Mouse (Mus musculus): ENCODE results near the gene Dapk3. TPM values are rescaled to one million over a fixed set of nuclear protein-coding genes. Genes with fewer than 3 reads are reported as not detected.

Gene Dapk3
- polyA plus RNA-seq, 1 experiment, result 72.8 TPM

DNA sequence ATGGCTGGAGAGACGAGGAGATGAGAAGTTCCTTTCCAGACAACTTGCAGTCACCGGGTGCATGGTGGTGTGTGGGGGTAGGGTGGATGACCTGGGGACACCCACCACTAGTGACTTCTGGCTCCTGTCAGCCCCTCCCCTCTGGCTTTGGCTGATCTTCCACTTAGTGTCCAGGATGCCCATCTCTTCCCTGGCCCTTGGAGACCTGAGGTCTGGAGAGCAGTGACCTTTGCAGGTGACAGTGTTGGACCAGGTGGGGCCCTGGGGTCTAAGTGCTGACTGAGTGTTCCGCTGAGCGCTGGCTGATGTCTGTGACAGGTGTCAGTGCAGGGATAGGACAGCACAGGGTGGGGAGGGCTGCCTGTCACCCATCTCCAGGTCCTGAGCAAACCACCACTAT lies 12.5 kb downstream of the Dapk3 start:
- Histone ChIP-seq H3ac (ENCODE audit: control insufficient read depth, insufficient read length, low read depth) (no peak overlapping the region), H3K79me3 (ENCODE audit: low read depth) (no peaks in the 10 kb centered on the region), H3K36me3 (ENCODE audit: control insufficient read depth, insufficient read depth) (peaks cover 14% of the 10 kb centered on the region), H3K27me3 (ENCODE audit: control insufficient read depth, insufficient read depth, insufficient read length) (peaks cover 2% of the 10 kb centered on the region), H3K4me3 (ENCODE audit: insufficient read depth, poor library complexity, severe bottlenecking) (no peak overlapping the region), H3K79me2 (ENCODE audit: control insufficient read depth, insufficient read depth) (no peaks in the 10 kb centered on the region)
- no peak for TF ChIP-seq FOSL1 (IDR thresholded peaks at IDR 0.05; ENCODE audit: insufficient read depth, low read length, poor library complexity, severe bottlenecking)
- TF ChIP-seq MAX (IDR thresholded peaks at IDR 0.05), result no peak
- no peak for TF ChIP-seq MYOD1 (IDR thresholded peaks at IDR 0.05; ENCODE audit: control insufficient read depth, insufficient read length, low read depth)
- no peak for TF ChIP-seq USF1 (IDR thresholded peaks at IDR 0.05; ENCODE audit: low read depth)
- TF ChIP-seq CTCF (IDR thresholded peaks at IDR 0.05; ENCODE audit: control insufficient read depth, insufficient read depth, insufficient read length), result no peak
- no peak for TF ChIP-seq CEBPB (IDR thresholded peaks at IDR 0.05; ENCODE audit: low read depth)
- no peak for TF ChIP-seq MYOG (IDR thresholded peaks at IDR 0.05; ENCODE audit: control insufficient read depth, extremely low read depth, insufficient read length)

- Histone ChIP-seq H3K27me3 (ENCODE audit: control insufficient read depth, insufficient read depth, insufficient read length) (peaks cover 4% of the 10 kb centered on the region), H3K4me3 (ENCODE audit: insufficient read depth, poor library complexity, severe bottlenecking) (no peak overlapping the region)
- no peak for TF ChIP-seq MAX (IDR thresholded peaks at IDR 0.05)
- TF ChIP-seq CEBPB (IDR thresholded peaks at IDR 0.05; ENCODE audit: low read depth), result no peak
- no peak for TF ChIP-seq USF1 (IDR thresholded peaks at IDR 0.05; ENCODE audit: low read depth)
- TF ChIP-seq MYOD1 (IDR thresholded peaks at IDR 0.05; ENCODE audit: control insufficient read depth, insufficient read length, low read depth), result no peak
- TF ChIP-seq FOSL1 (IDR thresholded peaks at IDR 0.05; ENCODE audit: insufficient read depth, low read length, poor library complexity, severe bottlenecking), result no peak
- TF ChIP-seq MYOG (IDR thresholded peaks at IDR 0.05; ENCODE audit: control insufficient read depth, extremely low read depth, insufficient read length), result no peak
- no peak for TF ChIP-seq CTCF (IDR thresholded peaks at IDR 0.05; ENCODE audit: control insufficient read depth, insufficient read depth, insufficient read length)
Observed at GRCm38 (mm10) chr10:81196470-81197065, 13.8 kb downstream of the Dapk3 start.

GRCm38 (mm10) chr10:81197305-81197704 lies 14.5 kb downstream of the Dapk3 start:
- TF ChIP-seq USF1 (IDR thresholded peaks at IDR 0.05; ENCODE audit: low read depth), result no peak
- TF ChIP-seq MYOG (IDR thresholded peaks at IDR 0.05; ENCODE audit: control insufficient read depth, extremely low read depth, insufficient read length), result no peak
- TF ChIP-seq MYOD1 (IDR thresholded peaks at IDR 0.05; ENCODE audit: control insufficient read depth, insufficient read length, low read depth), result no peak
- TF ChIP-seq FOSL1 (IDR thresholded peaks at IDR 0.05; ENCODE audit: insufficient read depth, low read length, poor library complexity, severe bottlenecking), result no peak
- no peak for TF ChIP-seq MAX (IDR thresholded peaks at IDR 0.05)
- no peak for TF ChIP-seq CTCF (IDR thresholded peaks at IDR 0.05; ENCODE audit: control insufficient read depth, insufficient read depth, insufficient read length)
- TF ChIP-seq CEBPB (IDR thresholded peaks at IDR 0.05; ENCODE audit: low read depth), result no peak
- no peaks in the 10 kb centered on the region for H3K36me3 ChIP-seq (ENCODE audit: control insufficient read depth, insufficient read depth)
- H3K79me3 ChIP-seq (ENCODE audit: low read depth), result no peaks in the 10 kb centered on the region
- peaks cover 4% of the 10 kb centered on the region for H3K27me3 ChIP-seq (ENCODE audit: control insufficient read depth, insufficient read depth, insufficient read length)
- no peak overlapping the region for H3ac ChIP-seq (ENCODE audit: control insufficient read depth, insufficient read length, low read depth)
- no peaks in the 10 kb centered on the region for H3K79me2 ChIP-seq (ENCODE audit: control insufficient read depth, insufficient read depth)
- no peak overlapping the region for H3K4me3 ChIP-seq (ENCODE audit: insufficient read depth, poor library complexity, severe bottlenecking)

More at GRCm38 (mm10) chr10:81196470-81197065, 13.8 kb downstream of the Dapk3 start:
- Histone ChIP-seq H3ac (ENCODE audit: control insufficient read depth, insufficient read length, low read depth) (no peak overlapping the region), H3K36me3 (ENCODE audit: control insufficient read depth, insufficient read depth) (peaks cover 1% of the 10 kb centered on the region), H3K79me3 (ENCODE audit: low read depth) (no peaks in the 10 kb centered on the region), H3K79me2 (ENCODE audit: control insufficient read depth, insufficient read depth) (no peaks in the 10 kb centered on the region)

- no peak overlapping the region for H3ac ChIP-seq (ENCODE audit: control insufficient read depth, insufficient read length, low read depth)
- no peaks in the 10 kb centered on the region for H3K36me3 ChIP-seq (ENCODE audit: control insufficient read depth, insufficient read depth)
- H3K4me3 ChIP-seq (ENCODE audit: insufficient read depth, poor library complexity, severe bottlenecking), result no peak overlapping the region
- peaks cover 4% of the 10 kb centered on the region for H3K27me3 ChIP-seq (ENCODE audit: control insufficient read depth, insufficient read depth, insufficient read length)
- H3K79me2 ChIP-seq (ENCODE audit: control insufficient read depth, insufficient read depth), result no peaks in the 10 kb centered on the region
- no peaks in the 10 kb centered on the region for H3K79me3 ChIP-seq (ENCODE audit: low read depth)
- TF ChIP-seq MYOG (IDR thresholded peaks at IDR 0.05; ENCODE audit: control insufficient read depth, extremely low read depth, insufficient read length) (no peak), MYOD1 (IDR thresholded peaks at IDR 0.05; ENCODE audit: control insufficient read depth, insufficient read length, low read depth) (no peak), CTCF (IDR thresholded peaks at IDR 0.05; ENCODE audit: control insufficient read depth, insufficient read depth, insufficient read length) (no peak), MAX (IDR thresholded peaks at IDR 0.05) (no peak), FOSL1 (IDR thresholded peaks at IDR 0.05; ENCODE audit: insufficient read depth, low read length, poor library complexity, severe bottlenecking) (no peak), USF1 (IDR thresholded peaks at IDR 0.05; ENCODE audit: low read depth) (no peak), CEBPB (IDR thresholded peaks at IDR 0.05; ENCODE audit: low read depth) (no peak)
Observed at GRCm38 (mm10) chr10:81198230-81198629, 15.4 kb downstream of the Dapk3 start.

DNA sequence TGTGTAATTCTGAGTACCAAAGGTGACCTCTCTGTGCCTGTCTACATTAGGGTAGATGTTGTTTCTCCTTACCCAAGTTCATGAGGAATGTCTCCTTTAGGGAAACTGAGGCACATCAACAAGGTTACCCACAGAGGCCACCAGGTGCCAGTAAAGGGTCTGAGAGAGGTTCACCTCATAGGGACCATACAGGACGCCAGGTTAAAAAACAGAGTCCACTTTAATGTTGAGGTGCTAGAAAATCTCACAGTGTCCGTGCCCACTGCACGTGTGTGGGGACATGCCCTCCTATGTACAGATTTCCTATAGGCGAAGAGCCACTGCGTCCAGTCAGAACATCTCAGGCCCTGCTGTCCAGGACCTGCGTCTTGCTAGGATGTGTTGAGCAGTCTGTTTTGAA lies 16.2 kb downstream of the Dapk3 start:
- Histone ChIP-seq H3K79me3 (ENCODE audit: low read depth) (no peaks in the 10 kb centered on the region), H3K4me3 (ENCODE audit: insufficient read depth, poor library complexity, severe bottlenecking) (no peak overlapping the region), H3K36me3 (ENCODE audit: control insufficient read depth, insufficient read depth) (no peaks in the 10 kb centered on the region), H3K27me3 (ENCODE audit: control insufficient read depth, insufficient read depth, insufficient read length) (peaks cover 4% of the 10 kb centered on the region), H3ac (ENCODE audit: control insufficient read depth, insufficient read length, low read depth) (no peak overlapping the region), H3K79me2 (ENCODE audit: control insufficient read depth, insufficient read depth) (no peaks in the 10 kb centered on the region)
- TF ChIP-seq FOSL1 (IDR thresholded peaks at IDR 0.05; ENCODE audit: insufficient read depth, low read length, poor library complexity, severe bottlenecking), result no peak
- TF ChIP-seq CTCF (IDR thresholded peaks at IDR 0.05; ENCODE audit: control insufficient read depth, insufficient read depth, insufficient read length), result no peak
- no peak for TF ChIP-seq CEBPB (IDR thresholded peaks at IDR 0.05; ENCODE audit: low read depth)
- no peak for TF ChIP-seq MYOG (IDR thresholded peaks at IDR 0.05; ENCODE audit: control insufficient read depth, extremely low read depth, insufficient read length)
